Mouse (Mus musculus) liver, adult 2 months (tissue): ENCODE measurements around the gene Fasn. TPM values are rescaled to one million over a fixed set of nuclear protein-coding genes. Genes with fewer than 3 reads are reported as not detected.

Experiments
- DNase-seq: peaks from one replicate; pipeline ENCODE4 v3.0.0-alpha.2; 2011; ENCODE audit warnings: low read depth, low spot score; ENCODE audit errors: extremely low read depth
- H3K27ac ChIP-seq: fragments of 200-500 bp; replicated peaks from 2 replicates; pipeline ENCODE4 v1.5.1; 2012; ENCODE audit warnings: low read depth, mild to moderate bottlenecking, control low read depth, inconsistent platforms, low read length; ENCODE audit not compliant: insufficient read depth
- H3K27me3 ChIP-seq: fragments of 200-500 bp; 2 replicates; pipeline ENCODE4 v1.6.1; 2012; ENCODE audit warnings: mild to moderate bottlenecking, moderate library complexity, low read length, inconsistent platforms; ENCODE audit not compliant: control insufficient read depth, insufficient read depth
- H3K36me3 ChIP-seq: fragments of 200-500 bp; 2 replicates; pipeline ENCODE4 v1.6.1; 2012; ENCODE audit warnings: low read length, inconsistent platforms; ENCODE audit not compliant: control insufficient read depth, insufficient read depth
- H3K4me1 ChIP-seq: fragments of 200-500 bp; 2 replicates; pipeline ENCODE4 v1.6.1; 2011; ENCODE audit warnings: low read length; ENCODE audit not compliant: control insufficient read depth, insufficient read depth
- H3K4me3 ChIP-seq: fragments of 200-500 bp; 2 replicates; pipeline ENCODE4 v1.5.1; 2011; ENCODE audit warnings: low read depth, mild to moderate bottlenecking, control low read depth, low read length, moderate library complexity; ENCODE audit not compliant: insufficient read depth
- H3K79me2 ChIP-seq: fragments of 200-500 bp; 2 replicates; pipeline ENCODE4 v1.6.1; 2012; ENCODE audit warnings: inconsistent platforms, mild to moderate bottlenecking, low read length, moderate library complexity; ENCODE audit not compliant: control insufficient read depth, insufficient read depth
- H3K9ac ChIP-seq: fragments of 200-500 bp; 2 replicates; pipeline ENCODE4 v1.6.1; 2012; ENCODE audit warnings: low read depth, mild to moderate bottlenecking, control low read depth, inconsistent platforms, low read length
- CTCF ChIP-seq: fragments of 200-500 bp; IDR thresholded peaks from 2 replicates; pipeline ENCODE4 v1.5.1; 2011; ENCODE audit warnings: low read depth, low read length, control low read depth
- POLR2A ChIP-seq: fragments of 200-500 bp; IDR thresholded peaks from 2 replicates; pipeline ENCODE4 v1.6.1; 2011; ENCODE audit warnings: low read length, control low read depth; ENCODE audit not compliant: insufficient read depth; ENCODE audit errors: extremely low read depth
- WGBS: fragments of 180-500 bp; shearing (Covaris S2); methylation state at CpG from one replicate; pipeline ENCODE4 v1.1.7; 2018; 5-methylcytosine and 5-hydroxymethylcytosine counted together
- polyA plus RNA-seq: library from polyadenylated mRNA; depleted of rRNA; stranded (reverse); fragments of >200 nt; gene quantifications from 2 replicates; pipeline ENCODE4 v1.2.3, GENCODE M21; 2012
- total RNA-seq: library from RNA; depleted of rRNA; stranded (reverse); fragments of >200 nt; gene quantifications from 2 replicates; pipeline ENCODE4 v1.2.3, GENCODE M21; 2014

Gene Fasn
- total and polyA plus RNA-seq, 2 experiments, result 198 to 935 TPM

GRCm38 (mm10) chr11:120820546-120820945 lies 3.8 kb downstream of the Fasn start:
- no peak overlapping the region; the same call in 1 of the 2 replicates for H3K27ac ChIP-seq
- TF ChIP-seq POLR2A (no peak), CTCF (no peak)
- peaks cover 19% of the 10 kb centered on the region for H3K79me2 ChIP-seq
- 88% methylated on average over 14 of the region's 14 CpGs for WGBS
- no peak for DNase-seq
- peak overlapping the region; percentile 94; the same call in 1 of the 2 replicates for H3K9ac ChIP-seq
- H3K4me3 ChIP-seq, result peak overlapping the region; percentile 96; the same call in 1 of the 2 replicates
- peaks cover 38% of the 10 kb centered on the region for H3K36me3 ChIP-seq
- H3K27me3 ChIP-seq, result no peaks in the 10 kb centered on the region
- H3K4me1 ChIP-seq, result peaks cover 37% of the 10 kb centered on the region

GRCm38 (mm10) chr11:120819556-120819955 lies 4.8 kb downstream of the Fasn start:
- no peaks in the 10 kb centered on the region for H3K27me3 ChIP-seq
- DNase-seq, result peak; percentile 60
- 83% methylated on average over 6 of the region's 6 CpGs for WGBS
- peak overlapping the region; percentile 3 for H3K27ac ChIP-seq
- no peak overlapping the region for H3K4me3 ChIP-seq
- H3K9ac ChIP-seq, result no peak overlapping the region
- H3K36me3 ChIP-seq, result peaks cover 48% of the 10 kb centered on the region
- TF ChIP-seq CTCF (no peak), POLR2A (no peak)
- peaks cover 31% of the 10 kb centered on the region for H3K4me1 ChIP-seq
- H3K79me2 ChIP-seq, result peaks cover 19% of the 10 kb centered on the region

GRCm38 (mm10) chr11:120818251-120818650 lies 6.1 kb downstream of the Fasn start:
- Histone ChIP-seq H3K9ac (no peak overlapping the region), H3K36me3 (peaks cover 57% of the 10 kb centered on the region), H3K4me3 (no peak overlapping the region), H3K27ac (no peak overlapping the region), H3K4me1 (peaks cover 31% of the 10 kb centered on the region), H3K27me3 (no peaks in the 10 kb centered on the region), H3K79me2 (peaks cover 14% of the 10 kb centered on the region)
- WGBS, result 91% methylated on average over 13 of the region's 13 CpGs
- no peak for DNase-seq
- TF ChIP-seq POLR2A (no peak), CTCF (no peak)

GRCm38 (mm10) chr11:120817358-120817757 lies 7.0 kb downstream of the Fasn start:
- DNase-seq, result peak; percentile 66
- no peaks in the 10 kb centered on the region for H3K27me3 ChIP-seq
- peaks cover 63% of the 10 kb centered on the region for H3K36me3 ChIP-seq
- no peak for TF ChIP-seq POLR2A
- TF ChIP-seq CTCF, result no peak
- H3K27ac ChIP-seq, result peak overlapping the region; percentile 21; the same call in 1 of the 2 replicates
- no peak overlapping the region for H3K9ac ChIP-seq
- 27% methylated on average over 6 of the region's 6 CpGs for whole genome bisulfite sequencing
- H3K4me3 ChIP-seq, result no peak overlapping the region
- H3K79me2 ChIP-seq, result peaks cover 5% of the 10 kb centered on the region
- peaks cover 25% of the 10 kb centered on the region for H3K4me1 ChIP-seq

GRCm38 (mm10) chr11:120812068-120812467 lies 12.3 kb downstream of the Fasn start:
- 94% methylated on average over 16 of the region's 16 CpGs for WGBS
- no peak for DNase-seq

GRCm38 (mm10) chr11:120808010-120808409 lies 16.3 kb downstream of the Fasn start:
- Histone ChIP-seq H3K79me2 (no peaks in the 10 kb centered on the region), H3K36me3 (peaks cover 50% of the 10 kb centered on the region), H3K9ac (no peak overlapping the region), H3K4me3 (no peak overlapping the region), H3K4me1 (no peaks in the 10 kb centered on the region; the same call in 1 of the 2 replicates), H3K27ac (no peak overlapping the region), H3K27me3 (no peaks in the 10 kb centered on the region)
- DNase-seq, result no peak
- TF ChIP-seq CTCF (no peak), POLR2A (no peak)
- 80% methylated on average over 12 of the region's 12 CpGs for WGBS

More at GRCm38 (mm10) chr11:120812068-120812467, 12.3 kb downstream of the Fasn start:
- no peaks in the 10 kb centered on the region for H3K4me1 ChIP-seq
- H3K9ac ChIP-seq, result no peak overlapping the region
- H3K36me3 ChIP-seq, result peaks cover 79% of the 10 kb centered on the region
- H3K4me3 ChIP-seq, result no peak overlapping the region
- no peak overlapping the region for H3K27ac ChIP-seq
- H3K79me2 ChIP-seq, result no peaks in the 10 kb centered on the region
- H3K27me3 ChIP-seq, result no peaks in the 10 kb centered on the region
- TF ChIP-seq POLR2A (no peak), CTCF (no peak)
